Mouse (Mus musculus): ENCODE measurements around the gene Eif5. TPM values are rescaled to one million over a fixed set of nuclear protein-coding genes. Genes with fewer than 3 reads are reported as not detected.
"Not testable (repeated sequence)": the region's sequence is repeated elsewhere in the genome, so short reads cannot be mapped to it uniquely, and the experiment has no call there.

Eif5 gene
- total RNA-seq, 2 experiments from 2014 or later: 393 to 425 TPM

- DNase-seq (ENCODE audit: low spot score in 2 of 2): no peak
Measured at GRCm38 (mm10) chr12:111524469-111524868, 13.3 kb upstream of the Eif5 start.

- no peak for DNase-seq (ENCODE audit: low spot score in 2 of 2)
Measured at GRCm38 (mm10) chr12:111524883-111525282, 12.9 kb upstream of the Eif5 start.

GRCm38 (mm10) chr12:111527643-111528281 lies 10.1 kb upstream of the Eif5 start:
- DNase-seq (ENCODE audit: low spot score in 2 of 2): no peak

GRCm38 (mm10) chr12:111529192-111529591 lies 8.6 kb upstream of the Eif5 start:
- DNase-seq (ENCODE audit: low spot score in 2 of 2): no peak

GRCm38 (mm10) chr12:111533096-111533794 lies 4.6 kb upstream of the Eif5 start:
- DNase-seq (ENCODE audit: low spot score in 2 of 2): no peak

GRCm38 (mm10) chr12:111535281-111535680 lies 2.5 kb upstream of the Eif5 start:
- DNase-seq (ENCODE audit: low spot score in 2 of 2): no peak

- DNase-seq (ENCODE audit: low spot score in 2 of 2): no peak
Measured at GRCm38 (mm10) chr12:111535762-111536161, 2.1 kb upstream of the Eif5 start.

- DNase-seq (ENCODE audit: low spot score in 2 of 2): no peak
Measured at GRCm38 (mm10) chr12:111536746-111537145, 1.1 kb upstream of the Eif5 start.

- DNase-seq (ENCODE audit: low spot score in 2 of 2): no peak
Measured at GRCm38 (mm10) chr12:111537341-111537740, 475 bp upstream of the Eif5 start.

GRCm38 (mm10) chr12:111538292-111539040 lies 650 bp downstream of the Eif5 start:
- peak; percentile 85 to 90 for DNase-seq (ENCODE audit: low spot score in 2 of 2)

- no peak for DNase-seq (ENCODE audit: low spot score in 2 of 2)
Measured at GRCm38 (mm10) chr12:111539041-111539345, 1.2 kb downstream of the Eif5 start.

- DNase-seq (ENCODE audit: low spot score in 2 of 2): no peak
Measured at GRCm38 (mm10) chr12:111547070-111547469, 9.3 kb downstream of the Eif5 start.

- no peak for DNase-seq (ENCODE audit: low spot score in 2 of 2)
Measured at GRCm38 (mm10) chr12:111548555-111549289, 10.9 kb downstream of the Eif5 start.

GRCm38 (mm10) chr12:111550679-111551078 lies 12.9 kb downstream of the Eif5 start:
- no peak for DNase-seq (ENCODE audit: low spot score in 2 of 2)

- no peak for DNase-seq (ENCODE audit: low spot score in 2 of 2)
Measured at GRCm38 (mm10) chr12:111552342-111552741, 14.5 kb downstream of the Eif5 start.

- no peak for DNase-seq (ENCODE audit: low spot score in 2 of 2)
Measured at GRCm38 (mm10) chr12:111555357-111555756, 17.5 kb downstream of the Eif5 start.

GRCm38 (mm10) chr12:111555893-111556292 lies 18.1 kb downstream of the Eif5 start:
- DNase-seq (ENCODE audit: low spot score in 2 of 2): not testable (repeated sequence)

- no peak for DNase-seq (ENCODE audit: low spot score in 2 of 2)
Measured at GRCm38 (mm10) chr12:111557538-111557937, 19.7 kb downstream of the Eif5 start.

- no peak for DNase-seq (ENCODE audit: low spot score in 2 of 2)
Measured at GRCm38 (mm10) chr12:111558655-111559054, 20.8 kb downstream of the Eif5 start.

- DNase-seq (ENCODE audit: low spot score in 2 of 2): no peak
Measured at GRCm38 (mm10) chr12:111559647-111560258, 21.9 kb downstream of the Eif5 start.

- DNase-seq (ENCODE audit: low spot score in 2 of 2): no peak
Measured at GRCm38 (mm10) chr12:111560286-111560685, 22.5 kb downstream of the Eif5 start.

Data from adrenal gland, adult 18-20 months (tissue).